Mouse (Mus musculus): Measurements from ENCODE around the gene Sdhaf4. TPM values are rescaled to one million over a fixed set of nuclear protein-coding genes. Genes with fewer than 3 reads are reported as not detected.

Gene Sdhaf4
- total and polyA plus RNA-seq, 3 experiments = 20.9 to 79.6 (median 40.7) TPM

GRCm38 (mm10) chr1:23955539-23955938, 49.9 kb downstream of the Sdhaf4 start:
- no peak for TF ChIP-seq GABPA (IDR thresholded peaks at IDR 0.05; ENCODE audit: insufficient replicate concordance, low read depth, low read length)
- no peak for TF ChIP-seq PAX5 (IDR thresholded peaks at IDR 0.05; ENCODE audit: low read length)
- TF ChIP-seq CHD1 (IDR thresholded peaks at IDR 0.05; ENCODE audit: low read depth, low read length) = no peak
- no peak for TF ChIP-seq MAZ (IDR thresholded peaks at IDR 0.05; ENCODE audit: low read depth, low read length)
- no peak for TF ChIP-seq NRF1 (IDR thresholded peaks at IDR 0.05; ENCODE audit: low read depth, low read length)
- no peak for TF ChIP-seq ZKSCAN1 (IDR thresholded peaks at IDR 0.05; ENCODE audit: borderline replicate concordance, low read depth, low read length)
- Histone ChIP-seq H3K4me2 (ENCODE audit: insufficient read depth, low read depth, poor library complexity, severe bottlenecking) (no peak overlapping the region), H3K9me3 (replicated peaks; ENCODE audit: low read length) (no peaks in the 10 kb centered on the region), H3K9ac (ENCODE audit: insufficient read depth, low read depth) (no peak overlapping the region), H3K27me3 (replicated peaks) (no peaks in the 10 kb centered on the region), H3K4me3 (replicated peaks in 1 of 3; ENCODE audit: low read depth in 2 of 3, low read length in 2 of 3, poor library complexity in 1 of 3) (no peak overlapping the region), H3K27ac (ENCODE audit: insufficient read depth, low read depth) (no peak overlapping the region), H3K36me3 (replicated peaks in 1 of 2; ENCODE audit: control insufficient read depth in 1 of 2, insufficient read depth in 1 of 2, low read length in 1 of 2) (no peaks in the 10 kb centered on the region), H3K79me2 (replicated peaks; ENCODE audit: control insufficient read depth, extremely low read depth, insufficient read depth, poor library complexity, severe bottlenecking) (no peaks in the 10 kb centered on the region), H3K4me1 (ENCODE audit: control insufficient read depth in 1 of 2, insufficient read depth in 2 of 2) (no peaks in the 10 kb centered on the region)
- in situ Hi-C loops (cut with MboI; ENCODE audit: low pct_ligation_motif_present, low pct_unique_long_range_greater_than_20kb, low sequenced_read_pairs) = no loop called here
- DNase-seq (ENCODE audit: extremely low read depth) = no peak
- dilution Hi-C loops (cut with MboI; ENCODE audit: extremely low pct_ligation_motif_present, extremely low pct_unique_long_range_greater_than_20kb, low sequenced_read_pairs) = no loop called here

GRCm38 (mm10) chr1:23953921-23954320, 51.5 kb downstream of the Sdhaf4 start:
- H3K4me2 ChIP-seq (ENCODE audit: insufficient read depth, low read depth, poor library complexity, severe bottlenecking) = no peak overlapping the region
- DNase-seq (ENCODE audit: extremely low read depth) = no peak
- H3K4me1 ChIP-seq (ENCODE audit: control insufficient read depth in 1 of 2, insufficient read depth in 2 of 2) = no peaks in the 10 kb centered on the region
- H3K4me3 ChIP-seq (replicated peaks in 1 of 3; ENCODE audit: low read depth in 2 of 3, low read length in 2 of 3, poor library complexity in 1 of 3) = no peak overlapping the region
- H3K36me3 ChIP-seq (replicated peaks in 1 of 2; ENCODE audit: control insufficient read depth in 1 of 2, insufficient read depth in 1 of 2, low read length in 1 of 2) = no peaks in the 10 kb centered on the region
- no peak overlapping the region for H3K9ac ChIP-seq (ENCODE audit: insufficient read depth, low read depth)
- H3K9me3 ChIP-seq (replicated peaks; ENCODE audit: low read length) = no peaks in the 10 kb centered on the region
- in situ Hi-C loops (cut with MboI; ENCODE audit: low pct_ligation_motif_present, low pct_unique_long_range_greater_than_20kb, low sequenced_read_pairs) = no loop called here
- dilution Hi-C loops (cut with MboI; ENCODE audit: extremely low pct_ligation_motif_present, extremely low pct_unique_long_range_greater_than_20kb, low sequenced_read_pairs) = no loop called here
- no peaks in the 10 kb centered on the region for H3K79me2 ChIP-seq (replicated peaks; ENCODE audit: control insufficient read depth, extremely low read depth, insufficient read depth, poor library complexity, severe bottlenecking)
- H3K27me3 ChIP-seq (replicated peaks) = no peaks in the 10 kb centered on the region
- TF ChIP-seq RAD21 (IDR thresholded peaks at IDR 0.05; ENCODE audit: low read depth, low read length) (no peak), MEF2A (IDR thresholded peaks at IDR 0.05; ENCODE audit: borderline replicate concordance, low read depth, low read length) (no peak), ZNF384 (IDR thresholded peaks at IDR 0.05; ENCODE audit: low read depth, low read length) (no peak), RCOR1 (conservative IDR thresholded peaks at IDR 0.05; ENCODE audit: low read depth, low read length) (no peak), POLR2A (IDR thresholded peaks at IDR 0.05; ENCODE audit: low read depth, low read length) (no peak), E2F4 (IDR thresholded peaks at IDR 0.05; ENCODE audit: insufficient replicate concordance, low read depth, low read length) (no peak)
- H3K27ac ChIP-seq (ENCODE audit: insufficient read depth, low read depth) = no peak overlapping the region

GRCm38 (mm10) chr1:23948778-23949699, 56.4 kb downstream of the Sdhaf4 start:
- Histone ChIP-seq H3K9me3 (replicated peaks; ENCODE audit: low read length) (no peaks in the 10 kb centered on the region), H3K4me3 (replicated peaks in 1 of 3; ENCODE audit: low read depth in 2 of 3, low read length in 2 of 3, poor library complexity in 1 of 3) (no peak overlapping the region), H3K4me2 (ENCODE audit: insufficient read depth, low read depth, poor library complexity, severe bottlenecking) (no peak overlapping the region), H3K9ac (ENCODE audit: insufficient read depth, low read depth) (no peak overlapping the region), H3K79me2 (replicated peaks; ENCODE audit: control insufficient read depth, extremely low read depth, insufficient read depth, poor library complexity, severe bottlenecking) (no peaks in the 10 kb centered on the region), H3K27ac (ENCODE audit: insufficient read depth, low read depth) (no peak overlapping the region), H3K36me3 (replicated peaks in 1 of 2; ENCODE audit: control insufficient read depth in 1 of 2, insufficient read depth in 1 of 2, low read length in 1 of 2) (no peaks in the 10 kb centered on the region), H3K27me3 (replicated peaks) (no peaks in the 10 kb centered on the region), H3K4me1 (ENCODE audit: control insufficient read depth in 1 of 2, insufficient read depth in 2 of 2) (no peaks in the 10 kb centered on the region)
- dilution Hi-C loops (cut with MboI; ENCODE audit: extremely low pct_ligation_motif_present, extremely low pct_unique_long_range_greater_than_20kb, low sequenced_read_pairs) (no loop called here), in situ Hi-C loops (cut with MboI; ENCODE audit: low pct_ligation_motif_present, low pct_unique_long_range_greater_than_20kb, low sequenced_read_pairs) (no loop called here)
- TF ChIP-seq BHLHE40 (IDR thresholded peaks at IDR 0.05; ENCODE audit: low read depth, low read length) (no peak), MAFK (IDR thresholded peaks at IDR 0.05; ENCODE audit: insufficient replicate concordance, low read length) (no peak), NELFE (IDR thresholded peaks at IDR 0.05; ENCODE audit: low read depth, low read length) (no peak), ZC3H11A (IDR thresholded peaks at IDR 0.05; ENCODE audit: low read depth, low read length) (no peak), JUN (IDR thresholded peaks at IDR 0.05; ENCODE audit: insufficient read depth, low read depth, low read length) (no peak), E2F4 (IDR thresholded peaks at IDR 0.05; ENCODE audit: insufficient replicate concordance, low read depth, low read length) (no peak), HCFC1 (IDR thresholded peaks at IDR 0.05; ENCODE audit: low read depth, low read length) (no peak)
- DNase-seq (ENCODE audit: extremely low read depth) = no peak

Measured in CH12.LX (cell line).